Mouse (Mus musculus) left cerebral cortex, postnatal 14 days (tissue): Measurements from ENCODE around the gene Psmd11. TPM values are rescaled to one million over a fixed set of nuclear protein-coding genes. Genes with fewer than 3 reads are reported as not detected.
"Not testable (repeated sequence)": the region's sequence is repeated elsewhere in the genome, so short reads cannot be mapped to it uniquely, and the experiment has no call there.

ENCODE experiments used
- DNase-seq, 2 experiments: peaks; one replicate each; pipeline ENCODE4 v3.0.0; 2021 to 2022; ENCODE audit warnings: low spot score in 2 of 2, mixed read lengths in 1 of 2
- intact Hi-C: fragments of 180-260 bp; cut with DNase I; formaldehyde crosslinking; loops from one replicate; pipeline ENCODE4 v1.15.1; 2025
- long read RNA-seq, 2 experiments: library from polyadenylated mRNA; stranded (forward); transcript quantifications; one replicate each; pipeline ENCODE4 v2.0.0; 2021
- total RNA-seq, 2 experiments: library from RNA; stranded (reverse); gene quantifications; 2 replicates each; pipeline ENCODE4 v1.2.3; 2021

Gene Psmd11
- total RNA-seq: 100 to 1,000 TPM in 1 of 2 experiments, 10 to 100 TPM in 1; 99.3 to 100 TPM
- long read RNA-seq, experiment 1, transcript Psmd11-201 (14 exons, 2,848 nt): major isoform, 69 of 81 reads
- long read RNA-seq, experiment 1, transcript Psmd11-214 (13 exons, 1,626 nt): minor isoform, 7 of 81 reads
- long read RNA-seq, experiment 1, partial matches to known transcripts: 3 of 81 reads
- long read RNA-seq, experiment 1, other reads (novel, unspliced or antisense): 2 of 81 reads
- long read RNA-seq, experiment 2, transcript Psmd11-201 (14 exons, 2,848 nt): major isoform, 46 of 60 reads
- long read RNA-seq, experiment 2, transcript Psmd11-214 (13 exons, 1,626 nt): minor isoform, 9 of 60 reads
- long read RNA-seq, experiment 2, partial matches to known transcripts: 2 of 60 reads
- long read RNA-seq, experiment 2, other reads (novel, unspliced or antisense): 3 of 60 reads

- DNase-seq: peak; percentile 96 to 98
- intact Hi-C loops: loop anchor here (1.0 kb wide), 1 partner anchor 242 kb away; no protein-coding TSS in a partner anchor
Measured at GRCm38 (mm10) chr11:80428381-80429008, at the start of gene Psmd11. Gene Psmd11, plus strand, starts transcription at chr11:80428615.

- intact Hi-C loops, DNase-seq: not testable (repeated sequence)
Measured at GRCm38 (mm10) chr11:80379184-80379583, 49.2 kb upstream of the Psmd11 start.

DNA sequence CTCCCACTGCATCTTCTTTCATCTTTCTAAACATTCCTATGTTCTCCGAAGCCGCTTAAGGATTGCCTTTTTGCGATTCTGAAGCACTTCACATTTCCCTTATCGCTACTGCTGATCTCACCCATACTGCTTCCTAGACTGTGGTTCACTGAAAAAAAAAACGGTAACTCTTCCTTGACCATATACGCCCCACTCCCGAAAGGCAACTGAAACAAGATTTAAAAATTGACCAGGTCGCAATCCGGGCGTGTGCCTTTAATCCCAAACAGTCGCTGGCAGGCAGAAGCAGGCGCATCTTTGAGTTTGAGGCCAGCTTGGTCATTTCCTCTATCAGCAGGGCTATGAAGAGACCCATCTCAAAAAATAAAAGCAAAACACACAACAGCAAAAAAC, 45.8 kb upstream of the Psmd11 start:
- peak; percentile 22 to 26 for DNase-seq
- intact Hi-C loops: no loop called here

- intact Hi-C loops: no loop called here
- peak; percentile 98 to 99 for DNase-seq
Measured at GRCm38 (mm10) chr11:80383019-80383625, 45.3 kb upstream of the Psmd11 start, which contains the start of gene Zfp207. Gene Zfp207, plus strand, starts transcription at chr11:80383279.

DNA sequence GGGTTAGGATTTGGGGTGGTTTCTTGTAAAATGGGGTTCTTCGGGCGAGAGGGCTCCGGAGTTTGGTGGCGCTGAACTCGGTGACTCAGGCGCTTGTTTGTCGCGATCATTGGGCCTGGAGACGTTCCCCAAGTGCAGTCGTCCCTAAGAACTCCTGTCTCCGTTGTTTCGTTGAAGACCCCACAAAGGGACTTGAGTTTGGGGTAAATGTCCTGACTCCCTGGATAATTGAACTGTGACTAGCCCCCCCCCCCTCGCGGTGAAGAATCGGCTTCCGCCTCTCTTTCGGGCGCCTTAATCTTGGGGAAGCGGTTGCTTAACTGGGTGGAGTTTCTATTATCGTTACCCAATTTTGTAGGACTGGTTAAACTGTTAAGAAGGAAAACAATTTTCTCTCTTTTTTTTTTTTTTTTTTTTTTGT, 44.8 kb upstream of the Psmd11 start:
- DNase-seq: no peak
- intact Hi-C loops: no loop called here

- intact Hi-C loops: no loop called here
- DNase-seq: no peak
Measured at GRCm38 (mm10) chr11:80384461-80384860, 44.0 kb upstream of the Psmd11 start.

GRCm38 (mm10) chr11:80385055-80385454, 43.4 kb upstream of the Psmd11 start:
- intact Hi-C loops: no loop called here

GRCm38 (mm10) chr11:80386790-80387189, 41.6 kb upstream of the Psmd11 start:
- no peak for DNase-seq
- intact Hi-C loops: no loop called here

More at GRCm38 (mm10) chr11:80385055-80385454, 43.4 kb upstream of the Psmd11 start:
- no peak for DNase-seq

DNA sequence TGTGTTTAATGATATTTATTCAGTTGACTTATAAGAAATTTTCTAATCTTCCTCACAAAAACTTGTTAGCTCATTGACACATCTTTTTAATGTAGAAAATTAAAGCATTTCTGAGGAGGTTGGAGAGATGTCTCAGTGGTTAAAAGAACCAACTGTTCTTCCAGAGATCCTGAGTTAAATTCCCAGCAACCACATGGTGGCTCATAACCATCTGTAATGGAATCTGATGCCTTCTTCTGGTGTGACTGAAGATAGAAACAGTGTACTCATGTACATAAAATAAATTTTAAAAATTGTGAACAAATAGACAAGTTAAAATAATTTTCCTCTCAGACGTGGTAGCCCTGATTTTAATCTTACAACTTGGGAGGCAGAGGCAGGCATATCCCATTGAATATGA, 38.5 kb upstream of the Psmd11 start:
- intact Hi-C loops: no loop called here

DNA sequence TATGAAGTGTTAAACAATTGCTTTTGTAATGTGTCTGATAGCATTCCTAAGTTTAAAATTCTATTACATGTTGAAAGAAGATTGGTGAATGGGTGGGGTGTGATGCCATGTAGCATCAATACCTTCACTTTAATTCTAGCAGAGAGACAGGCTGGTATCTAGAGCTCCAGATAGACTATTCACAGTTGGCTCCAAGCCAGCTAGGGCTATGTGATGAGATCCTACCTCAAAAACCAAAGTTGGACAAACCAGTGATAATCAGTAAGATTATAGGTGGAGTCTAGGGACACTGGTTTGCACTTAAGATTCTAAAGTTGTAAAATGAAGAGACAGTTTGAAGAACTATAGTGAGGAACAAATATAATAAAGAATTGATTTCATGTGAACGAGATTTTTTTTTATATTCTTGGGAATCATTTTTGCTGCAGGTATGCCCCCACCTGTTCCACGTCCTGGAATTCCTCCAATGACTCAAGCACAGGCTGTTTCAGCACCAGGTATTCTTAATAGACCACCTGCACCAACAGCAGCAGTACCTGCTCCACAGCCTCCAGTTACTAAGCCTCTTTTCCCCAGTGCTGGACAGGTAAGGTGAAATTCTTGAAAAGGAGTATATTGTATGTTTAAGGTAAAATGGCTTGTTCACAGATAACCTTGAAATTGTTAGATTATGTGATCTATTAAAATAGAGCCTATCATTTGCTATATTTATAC, 36.9 kb upstream of the Psmd11 start:
- DNase-seq: no peak
- intact Hi-C loops: no loop called here

More for the DNA sequence above, 38.5 kb upstream of the Psmd11 start:
- no peak for DNase-seq

DNA sequence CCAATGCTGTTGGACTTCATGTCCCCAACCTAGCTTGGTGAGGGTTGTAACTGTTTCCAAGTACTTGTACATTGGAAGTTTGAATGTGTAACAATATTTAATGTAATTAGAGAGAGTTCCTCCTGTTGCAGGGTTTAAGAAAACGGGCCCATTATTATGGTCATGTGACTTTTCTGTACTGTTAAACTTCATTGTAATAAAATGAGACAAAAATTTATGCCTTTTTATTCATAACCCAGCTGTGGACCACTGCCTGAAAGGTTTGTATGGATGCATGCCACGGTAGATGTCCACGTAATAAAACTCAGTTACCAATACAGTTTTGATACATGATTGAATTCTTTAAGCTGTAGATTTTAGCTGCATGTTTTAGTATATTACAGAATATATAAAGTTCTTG, 32.5 kb upstream of the Psmd11 start:
- intact Hi-C loops: no loop called here
- no peak for DNase-seq

DNA sequence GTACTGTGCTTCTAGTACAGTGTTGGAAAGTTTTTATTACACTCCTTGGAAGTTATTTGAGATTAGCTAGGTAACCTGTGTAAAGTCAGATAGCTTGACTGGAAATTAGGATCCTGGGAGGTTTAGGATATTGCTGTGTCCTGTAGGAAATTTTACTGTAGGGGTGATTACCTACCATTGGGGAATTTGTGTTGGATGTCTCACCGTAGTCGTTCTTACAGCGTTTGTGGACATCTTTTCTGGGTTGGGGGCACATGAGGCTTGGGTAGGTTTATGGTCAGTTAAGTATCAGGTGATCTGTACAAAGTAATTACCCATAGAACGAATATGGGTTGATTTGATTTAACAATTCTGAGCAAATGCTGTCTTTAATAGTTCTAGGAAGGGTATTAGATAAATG, 31.8 kb upstream of the Psmd11 start:
- intact Hi-C loops: no loop called here
- no peak for DNase-seq

- intact Hi-C loops, DNase-seq: not testable (repeated sequence)
Measured at GRCm38 (mm10) chr11:80407878-80408277, 20.5 kb upstream of the Psmd11 start.

DNA sequence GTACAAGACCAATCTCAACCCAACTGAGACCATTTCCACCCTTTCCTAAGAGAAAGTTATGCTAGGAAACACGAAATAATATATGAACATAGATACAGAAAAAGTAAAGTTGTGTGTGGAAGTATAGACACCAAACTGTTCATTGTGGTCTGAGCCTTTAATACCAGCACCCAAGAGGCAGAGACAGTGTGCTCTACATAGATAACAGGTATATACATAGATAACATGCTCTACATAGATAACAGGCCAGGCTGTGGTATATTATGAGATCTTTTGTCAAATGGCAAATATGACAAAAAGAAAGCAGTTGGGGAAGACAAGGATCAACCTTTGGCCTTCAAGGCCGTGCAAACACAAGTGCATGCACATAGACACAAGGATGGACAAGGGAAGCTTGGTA, 18.0 kb upstream of the Psmd11 start:
- intact Hi-C loops: no loop called here
- DNase-seq: no peak

- intact Hi-C loops: no loop called here
- no peak for DNase-seq
Measured at GRCm38 (mm10) chr11:80417085-80417484, 11.3 kb upstream of the Psmd11 start.

GRCm38 (mm10) chr11:80419743-80420142, 8.7 kb upstream of the Psmd11 start:
- DNase-seq: no peak
- intact Hi-C loops: no loop called here

GRCm38 (mm10) chr11:80420202-80420984, 8.0 kb upstream of the Psmd11 start:
- intact Hi-C loops: no loop called here
- no peak for DNase-seq

- no peak for DNase-seq
- intact Hi-C loops: no loop called here
Measured at GRCm38 (mm10) chr11:80421421-80422047, 6.9 kb upstream of the Psmd11 start.
